Mouse (Mus musculus) midbrain, embryonic 11.5 days (tissue): ENCODE results near the gene Frg2f1. TPM values are rescaled to one million over a fixed set of nuclear protein-coding genes. Genes with fewer than 3 reads are reported as not detected.

ENCODE experiments used
- ATAC-seq: fragments of 200-750 bp; cut with Nextera tagmentation; 2 replicates; pipeline ENCODE4 v1.8.0; 2017; ENCODE audit warnings: moderate TSS enrichment, moderate library complexity; ENCODE audit not compliant: low FRiP score
- DNase-seq: peaks from one replicate; pipeline ENCODE4 v3.0.0; 2015; ENCODE audit warnings: low spot score; ENCODE audit errors: missing footprints
- H3K27ac ChIP-seq: fragments of 300-500 bp; sonication (generic); 2 replicates; pipeline ENCODE4 v1.5.1; 2014; ENCODE audit warnings: low read depth, low read length
- H3K27me3 ChIP-seq: fragments of 300-500 bp; sonication (generic); 2 replicates; pipeline ENCODE4 v1.6.1; 2014; ENCODE audit warnings: mild to moderate bottlenecking, low read length, moderate library complexity, mixed read lengths; ENCODE audit not compliant: control insufficient read depth, insufficient read depth
- H3K36me3 ChIP-seq: fragments of 300-500 bp; sonication (generic); 2 replicates; pipeline ENCODE4 v1.6.1; 2014; ENCODE audit warnings: mild to moderate bottlenecking, low read length, moderate library complexity, mixed read lengths; ENCODE audit not compliant: control insufficient read depth, insufficient read depth
- H3K4me1 ChIP-seq: fragments of 300-500 bp; sonication (generic); 2 replicates; pipeline ENCODE4 v1.6.1; 2014; ENCODE audit warnings: low read length; ENCODE audit not compliant: control insufficient read depth, insufficient read depth
- H3K4me2 ChIP-seq: fragments of 300-500 bp; sonication (generic); 2 replicates; pipeline ENCODE4 v1.6.1; 2014; ENCODE audit warnings: mild to moderate bottlenecking, moderate library complexity
- H3K4me3 ChIP-seq: fragments of 300-500 bp; sonication (generic); 2 replicates; pipeline ENCODE4 v1.5.1; 2014; ENCODE audit warnings: low read depth, low read length
- H3K9ac ChIP-seq: fragments of 300-500 bp; sonication (generic); 2 replicates; pipeline ENCODE4 v1.6.1; 2014; ENCODE audit warnings: low read length
- H3K9me3 ChIP-seq: fragments of 300-500 bp; sonication (generic); 2 replicates; pipeline ENCODE4 v1.6.1; 2016; ENCODE audit warnings: low read length; ENCODE audit not compliant: control insufficient read depth
- WGBS: fragments of 180-500 bp; shearing (Covaris S2); extraction: QIAGEN DNeasy Blood & Tissue Kit; methylation state at CpG from one replicate; pipeline ENCODE4 v1.1.7; 2014; 5-methylcytosine and 5-hydroxymethylcytosine counted together
- polyA plus RNA-seq: library from polyadenylated mRNA; unstranded; fragments of >200 nt; fragmentation: Nextera tagmentation; extraction: Ambion mirVana; gene quantifications from 2 replicates; pipeline ENCODE4 v1.2.1, GENCODE M21; 2014

The Frg2f1 gene
- 3.2 TPM in 2 replicates for polyA plus RNA-seq

GRCm38 (mm10) chr4:119539031-119539824 is at the start of gene Frg2f1:
TSS of gene Frg2f1 (minus strand) at chr4:119539529.
- ATAC-seq, result peak; percentile 93

GRCm38 (mm10) chr4:119588037-119588436 is 48.7 kb upstream of the Frg2f1 start:
- no peak overlapping the region for H3K9ac ChIP-seq
- no peak for ATAC-seq
- no peak for DNase-seq
- peaks cover 2% of the 10 kb centered on the region; the same call in 1 of the 2 replicates for H3K36me3 ChIP-seq
- H3K4me2 ChIP-seq, result no peak overlapping the region
- no peak overlapping the region for H3K27ac ChIP-seq
- H3K4me3 ChIP-seq, result no peak overlapping the region
- H3K27me3 ChIP-seq, result no peaks in the 10 kb centered on the region
- H3K9me3 ChIP-seq, result no peaks in the 10 kb centered on the region
- H3K4me1 ChIP-seq, result no peaks in the 10 kb centered on the region
- 97% methylated on average over 2 of the region's 2 CpGs for WGBS

More at GRCm38 (mm10) chr4:119539031-119539824, at the start of gene Frg2f1:
- under 1% methylated on average over 55 of the region's 85 CpGs for WGBS
- peak within 1 kb of the TSS; percentile 91 for H3K9ac ChIP-seq
- peak within 1 kb of the TSS; percentile 92 for H3K27ac ChIP-seq
- peak within 1 kb of the TSS; percentile 85 for H3K4me2 ChIP-seq
- H3K36me3 ChIP-seq, result no peaks in the 10 kb centered on the region
- H3K27me3 ChIP-seq, result no peaks in the 10 kb centered on the region
- peak; percentile 99 for DNase-seq
- peaks cover 15% of the 10 kb centered on the region for H3K4me1 ChIP-seq
- H3K4me3 ChIP-seq, result peak within 1 kb of the TSS; percentile 92
- no peaks in the 10 kb centered on the region for H3K9me3 ChIP-seq

- no peaks in the 10 kb centered on the region for H3K27me3 ChIP-seq
- 95% methylated on average over 3 of the region's 3 CpGs for WGBS
- no peak overlapping the region for H3K27ac ChIP-seq
- no peaks in the 10 kb centered on the region for H3K9me3 ChIP-seq
- DNase-seq, result no peak
- no peak for ATAC-seq
- no peak overlapping the region for H3K4me2 ChIP-seq
- H3K4me3 ChIP-seq, result no peak overlapping the region
- no peaks in the 10 kb centered on the region for H3K36me3 ChIP-seq
- no peaks in the 10 kb centered on the region for H3K4me1 ChIP-seq
- H3K9ac ChIP-seq, result no peak overlapping the region
Measured at GRCm38 (mm10) chr4:119575459-119575858, 36.1 kb upstream of the Frg2f1 start.

GRCm38 (mm10) chr4:119574504-119574903 is 35.2 kb upstream of the Frg2f1 start:
- ATAC-seq, result no peak
- peak; percentile 37 for DNase-seq
- no peak overlapping the region for H3K4me2 ChIP-seq
- no peak overlapping the region for H3K4me3 ChIP-seq
- no peaks in the 10 kb centered on the region for H3K36me3 ChIP-seq
- no peaks in the 10 kb centered on the region for H3K9me3 ChIP-seq
- H3K9ac ChIP-seq, result no peak overlapping the region
- 84% methylated on average over 2 of the region's 2 CpGs for WGBS
- H3K4me1 ChIP-seq, result no peaks in the 10 kb centered on the region
- H3K27me3 ChIP-seq, result no peaks in the 10 kb centered on the region
- H3K27ac ChIP-seq, result no peak overlapping the region

GRCm38 (mm10) chr4:119572682-119573081 is 33.4 kb upstream of the Frg2f1 start:
- Histone ChIP-seq H3K4me3 (no peak overlapping the region), H3K9ac (no peak overlapping the region), H3K4me1 (no peaks in the 10 kb centered on the region), H3K27ac (no peak overlapping the region), H3K9me3 (no peaks in the 10 kb centered on the region), H3K36me3 (no peaks in the 10 kb centered on the region), H3K27me3 (no peaks in the 10 kb centered on the region), H3K4me2 (no peak overlapping the region)
- ATAC-seq (no peak), DNase-seq (no peak)
- WGBS, result 93% methylated on average over 3 of the region's 3 CpGs

GRCm38 (mm10) chr4:119566322-119566835 is 27.1 kb upstream of the Frg2f1 start:
- Histone ChIP-seq H3K4me2 (no peak overlapping the region), H3K27ac (no peak overlapping the region), H3K36me3 (no peaks in the 10 kb centered on the region), H3K4me1 (no peaks in the 10 kb centered on the region), H3K9me3 (no peaks in the 10 kb centered on the region), H3K4me3 (no peak overlapping the region), H3K27me3 (no peaks in the 10 kb centered on the region), H3K9ac (no peak overlapping the region)
- 93% methylated on average over 4 of the region's 4 CpGs for WGBS
- DNase-seq (no peak), ATAC-seq (no peak)

- H3K27me3 ChIP-seq, result no peaks in the 10 kb centered on the region
- no peaks in the 10 kb centered on the region for H3K4me1 ChIP-seq
- no peak overlapping the region for H3K4me3 ChIP-seq
- DNase-seq (no peak), ATAC-seq (no peak)
- no peak overlapping the region for H3K4me2 ChIP-seq
- no peak overlapping the region for H3K9ac ChIP-seq
- no peaks in the 10 kb centered on the region for H3K36me3 ChIP-seq
- no peaks in the 10 kb centered on the region for H3K9me3 ChIP-seq
- H3K27ac ChIP-seq, result no peak overlapping the region
Measured at GRCm38 (mm10) chr4:119563136-119563535, 23.8 kb upstream of the Frg2f1 start.

- Histone ChIP-seq H3K36me3 (no peaks in the 10 kb centered on the region), H3K9me3 (no peaks in the 10 kb centered on the region), H3K4me2 (no peak overlapping the region), H3K27me3 (no peaks in the 10 kb centered on the region), H3K4me3 (no peak overlapping the region), H3K27ac (no peak overlapping the region), H3K9ac (no peak overlapping the region), H3K4me1 (no peaks in the 10 kb centered on the region)
- 87% methylated on average over 2 of the region's 2 CpGs for WGBS
- DNase-seq, result peak; percentile 69
- ATAC-seq, result no peak
Measured at GRCm38 (mm10) chr4:119555466-119555865, 16.1 kb upstream of the Frg2f1 start.

- no peak overlapping the region for H3K4me2 ChIP-seq
- no peaks in the 10 kb centered on the region for H3K9me3 ChIP-seq
- DNase-seq (peak; percentile 71), ATAC-seq (no peak)
- H3K9ac ChIP-seq, result no peak overlapping the region
- no peaks in the 10 kb centered on the region for H3K27me3 ChIP-seq
- H3K4me1 ChIP-seq, result no peaks in the 10 kb centered on the region
- WGBS, result 89% methylated on average over 1 of the region's 1 CpGs
- no peak overlapping the region for H3K4me3 ChIP-seq
- no peaks in the 10 kb centered on the region for H3K36me3 ChIP-seq
- no peak overlapping the region for H3K27ac ChIP-seq
Measured at GRCm38 (mm10) chr4:119550864-119551263, 11.5 kb upstream of the Frg2f1 start.
